ENCODE assay signal across 31 mouse cellular contexts in the genomic region with DNA sequence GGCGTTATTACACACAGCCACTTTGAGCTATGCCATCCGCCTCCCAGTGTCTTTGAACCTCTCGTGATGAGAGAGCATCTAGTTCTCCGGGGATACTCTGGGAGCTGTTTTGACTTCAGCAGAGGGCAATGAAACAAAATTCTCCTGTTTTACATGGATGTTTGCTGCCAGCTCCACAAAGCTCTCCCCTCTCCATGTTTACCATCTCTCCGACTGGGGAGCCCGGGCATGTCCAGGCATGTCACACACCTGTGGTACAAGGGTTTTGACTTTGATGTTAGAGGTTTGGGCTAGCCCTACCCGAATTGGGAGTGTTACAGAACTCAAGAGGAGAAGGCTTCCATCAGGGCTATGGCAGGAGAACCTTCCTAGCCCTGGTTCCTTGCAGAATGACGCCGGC.
"Had no signal": no experiment of that assay in that cellular context is flagged by ENCODE, and none has a peak within 500 bp of the region (broad histone marks: within the 10 kb centered on the region; RNA-seq: fewer than 3 reads in every experiment).

No protein-coding gene starts in this region.

- H3K4me3 ChIP-seq: limb, embryonic 10.5 days; limb, embryonic 12.5 days; limb, embryonic 13.5 days; limb, embryonic 15.5 days; liver, embryonic 12.5 days; liver, embryonic 13.5 days; liver, embryonic 15.5 days; lung, embryonic 15.5 days; megakaryocyte, embryonic 14.5 days; midbrain, embryonic 10.5 days; midbrain, embryonic 12.5 days; midbrain, embryonic 13.5 days; midbrain, embryonic 15.5 days; myocyte; neural tube, embryonic 12.5 days; neural tube, embryonic 13.5 days had no signal

- H3K36me3 ChIP-seq: limb, embryonic 10.5 days; limb, embryonic 12.5 days; limb, embryonic 13.5 days; limb, embryonic 15.5 days; liver, embryonic 12.5 days; liver, embryonic 13.5 days; liver, embryonic 15.5 days; lung, embryonic 15.5 days; midbrain, embryonic 10.5 days; midbrain, embryonic 12.5 days; midbrain, embryonic 13.5 days; midbrain, embryonic 15.5 days; neural tube, embryonic 12.5 days; neural tube, embryonic 13.5 days had no signal

- H3K4me1 ChIP-seq: limb, embryonic 10.5 days; limb, embryonic 12.5 days; limb, embryonic 13.5 days; limb, embryonic 15.5 days; liver, embryonic 12.5 days; liver, embryonic 13.5 days; liver, embryonic 15.5 days; lung, embryonic 15.5 days; megakaryocyte, embryonic 14.5 days; midbrain, embryonic 10.5 days; midbrain, embryonic 15.5 days; neural tube, embryonic 12.5 days; neural tube, embryonic 13.5 days had no signal

- H3K27ac ChIP-seq: limb, embryonic 10.5 days; limb, embryonic 12.5 days; limb, embryonic 13.5 days; limb, embryonic 15.5 days; liver, embryonic 12.5 days; liver, embryonic 13.5 days; liver, embryonic 14.5 days; liver, embryonic 15.5 days; lung, embryonic 15.5 days; macrophage; midbrain, embryonic 10.5 days; midbrain, embryonic 12.5 days; midbrain, embryonic 13.5 days; midbrain, embryonic 15.5 days; neural tube, embryonic 12.5 days; neural tube, embryonic 13.5 days had no signal

- DNase-seq: left cerebral cortex, postnatal 4 days; liver; liver, embryonic 13.5 days; liver, postnatal 0 days; lung, adult 18-20 months; lung, adult 2 months; lung, embryonic 14.5 days; lung, postnatal 10 days; lung, postnatal 14 days; lung, postnatal 36 days; lung, postnatal 4 days; midbrain, embryonic 14.5 days had no signal

- H3K27me3 ChIP-seq: limb, embryonic 12.5 days; limb, embryonic 15.5 days; lung, embryonic 15.5 days; megakaryocyte, embryonic 14.5 days; midbrain, embryonic 15.5 days; neural tube, embryonic 12.5 days had no signal

- ATAC-seq: liver, embryonic 12.5 days; liver, postnatal 0 days; lung, postnatal 0 days; midbrain, embryonic 13.5 days; midbrain, embryonic 15.5 days had no signal

- H3K9ac ChIP-seq: limb, embryonic 12.5 days; limb, embryonic 13.5 days; limb, embryonic 15.5 days; liver, embryonic 12.5 days; liver, embryonic 13.5 days; liver, embryonic 14.5 days; liver, embryonic 15.5 days; liver, postnatal 0 days; lung, embryonic 14.5 days; lung, embryonic 15.5 days; midbrain, embryonic 12.5 days; midbrain, embryonic 13.5 days; midbrain, embryonic 15.5 days; neural tube, embryonic 12.5 days; neural tube, embryonic 13.5 days had no signal

- H3K9me3 ChIP-seq: limb, embryonic 10.5 days; limb, embryonic 13.5 days; limb, embryonic 15.5 days; liver, embryonic 12.5 days; liver, embryonic 13.5 days; liver, embryonic 15.5 days; lung, embryonic 15.5 days; midbrain, embryonic 10.5 days; midbrain, embryonic 12.5 days; midbrain, embryonic 13.5 days; midbrain, embryonic 15.5 days; neural tube, embryonic 12.5 days had no signal

- H3K4me2 ChIP-seq: limb, embryonic 12.5 days; limb, embryonic 13.5 days; limb, embryonic 15.5 days; liver, embryonic 11.5 days; liver, embryonic 12.5 days; liver, embryonic 13.5 days; liver, embryonic 15.5 days; lung, embryonic 14.5 days; lung, embryonic 15.5 days; midbrain, embryonic 12.5 days; midbrain, embryonic 13.5 days; midbrain, embryonic 15.5 days; neural tube, embryonic 12.5 days; neural tube, embryonic 13.5 days had no signal
